ENCODE assay signal across 9 mouse cellular contexts in the genomic region with DNA sequence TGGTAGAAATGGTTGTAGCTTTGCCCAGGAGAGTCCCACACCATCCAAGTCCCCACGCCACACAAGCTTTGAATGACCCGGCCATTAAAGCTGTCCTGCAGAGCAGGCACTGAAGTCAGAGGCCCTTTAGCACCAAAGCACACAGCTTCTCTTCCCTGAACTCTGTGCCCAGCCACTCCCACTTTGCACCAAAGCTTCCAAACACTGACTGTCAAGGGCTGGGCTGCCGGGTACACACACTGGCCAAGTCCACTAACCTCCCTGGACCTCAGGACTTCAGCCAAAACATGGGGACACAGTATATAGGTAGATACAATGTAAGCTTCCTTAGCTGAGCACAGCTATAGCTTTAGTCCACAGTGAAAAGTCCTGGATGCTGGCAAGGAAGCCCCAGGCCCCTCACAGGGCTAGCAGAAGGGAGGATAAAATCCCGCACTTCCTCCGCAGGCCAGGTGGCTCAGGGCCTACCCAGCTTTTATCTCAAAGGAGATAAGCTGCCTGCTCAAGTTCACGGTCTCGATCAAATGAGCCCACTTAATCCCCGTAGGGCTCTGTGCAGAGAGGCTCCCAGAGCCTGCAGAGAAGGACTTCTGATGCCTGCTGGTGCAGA. TPM values are rescaled to one million over a fixed set of nuclear protein-coding genes. Genes with fewer than 3 reads are reported as not detected.
DNase-seq lines count a peak whose midpoint lies in the region; ATAC-seq lines count a peak whose summit lies in the region.
"Had no signal": no experiment of that assay in that cellular context is flagged by ENCODE, and none has a peak within 500 bp of the region (broad histone marks: within the 10 kb centered on the region; RNA-seq: fewer than 3 reads in every experiment).

No protein-coding gene starts in this region.

- 25% methylated on average over 8 of the region's 8 CpGs for WGBS in heart, embryonic 12.5 days
- WGBS in hindbrain, embryonic 14.5 days = 21% methylated on average over 8 of the region's 8 CpGs
- WGBS in midbrain, embryonic 14.5 days = 11% methylated on average over 8 of the region's 8 CpGs

- no peak overlapping the region; the same call in 1 of the 2 replicates for H3K27ac ChIP-seq in heart, embryonic 12.5 days (ENCODE audit: poor library complexity, severe bottlenecking)
- H3K27ac ChIP-seq in hindbrain, embryonic 14.5 days = peak overlapping the region; percentile 33
- peak overlapping the region; percentile 70 for H3K27ac ChIP-seq in midbrain, embryonic 14.5 days (replicated peaks; ENCODE audit: low read depth, low read length)

- no peaks in the 10 kb centered on the region for H3K36me3 ChIP-seq in heart, embryonic 12.5 days
- H3K36me3 ChIP-seq in hindbrain, embryonic 14.5 days (replicated peaks; ENCODE audit: control insufficient read depth, insufficient read depth) = no peaks in the 10 kb centered on the region
- no peaks in the 10 kb centered on the region for H3K36me3 ChIP-seq in midbrain, embryonic 14.5 days (ENCODE audit: control insufficient read depth, insufficient read depth, low read length)

- intact Hi-C loops in heart, postnatal 25 days (cut with DNase I) = no loop called here

- no peak for DNase-seq in heart, postnatal 25 days (ENCODE audit: low spot score)
- DNase-seq in adrenal gland, postnatal 25 days = peak; percentile 25
- no peak for DNase-seq in hindbrain, embryonic 14.5 days (ENCODE audit: low spot score)
- no peak for DNase-seq in midbrain, embryonic 14.5 days
- DNase-seq in left cerebral cortex, adult 11 months (ENCODE audit: low spot score) = no peak
- DNase-seq in testis, postnatal 10 days (ENCODE audit: low spot score) = no peak

- no peak overlapping the region for H3K4me2 ChIP-seq in heart, embryonic 12.5 days
- no peak overlapping the region for H3K4me2 ChIP-seq in hindbrain, embryonic 14.5 days (replicated peaks)
- H3K4me2 ChIP-seq in midbrain, embryonic 14.5 days (ENCODE audit: low read length) = peak overlapping the region; percentile 12; the same call in 1 of the 2 replicates

- H3K4me1 ChIP-seq in heart, embryonic 12.5 days (replicated peaks) = peaks cover 88% of the 10 kb centered on the region
- peaks cover 68% of the 10 kb centered on the region for H3K4me1 ChIP-seq in hindbrain, embryonic 14.5 days (replicated peaks; ENCODE audit: control insufficient read depth, insufficient read depth, low read length)
- H3K4me1 ChIP-seq in midbrain, embryonic 14.5 days (ENCODE audit: control insufficient read depth, insufficient read depth, low read length) = peaks cover 63% of the 10 kb centered on the region

- H3K27me3 ChIP-seq in heart, embryonic 12.5 days (replicated peaks) = no peaks in the 10 kb centered on the region
- no peaks in the 10 kb centered on the region for H3K27me3 ChIP-seq in hindbrain, embryonic 14.5 days (ENCODE audit: control insufficient read depth, insufficient read depth, low read length)
- H3K27me3 ChIP-seq in midbrain, embryonic 14.5 days (ENCODE audit: control insufficient read depth, insufficient read depth, low read length) = no peaks in the 10 kb centered on the region

- no peak for ATAC-seq in heart, embryonic 12.5 days (ENCODE audit: insufficient number of reproducible peaks, low FRiP score)
- ATAC-seq in hindbrain, embryonic 14.5 days (ENCODE audit: low FRiP score) = no peak
- no peak for ATAC-seq in midbrain, embryonic 14.5 days (ENCODE audit: low FRiP score, low TSS enrichment)
- no peak for ATAC-seq in activated CD4-positive, CD25-positive, alpha-beta regulatory T cell, adult 4 months
- ATAC-seq: CD4-positive, CD25-positive, alpha-beta regulatory T cell, adult 4 months had no signal

- H3K4me3 ChIP-seq in heart, embryonic 12.5 days = no peak overlapping the region
- no peak overlapping the region for H3K4me3 ChIP-seq in hindbrain, embryonic 14.5 days (replicated peaks; ENCODE audit: low read length)
- no peak overlapping the region for H3K4me3 ChIP-seq in midbrain, embryonic 14.5 days (replicated peaks; ENCODE audit: low read depth, low read length)

- H3K9ac ChIP-seq in heart, embryonic 12.5 days = peak overlapping the region; percentile 54; the same call in 1 of the 2 replicates
- peak overlapping the region; percentile 35 for H3K9ac ChIP-seq in hindbrain, embryonic 14.5 days
- H3K9ac ChIP-seq in midbrain, embryonic 14.5 days (replicated peaks; ENCODE audit: low read length) = peak overlapping the region; percentile 20; the same call in 1 of the 2 replicates

- H3K9me3 ChIP-seq in heart, embryonic 12.5 days (replicated peaks) = no peaks in the 10 kb centered on the region
- no peaks in the 10 kb centered on the region for H3K9me3 ChIP-seq in hindbrain, embryonic 14.5 days (ENCODE audit: control insufficient read depth, low read length)
- H3K9me3 ChIP-seq in midbrain, embryonic 14.5 days (ENCODE audit: control insufficient read depth, low read length) = no peaks in the 10 kb centered on the region

RNA-seq across cellular contexts. Expression of gene Ncor2, which starts 15.5 kb away (rescaled TPM):
- 17.0 and 18.6 TPM in 2 replicates for polyA plus RNA-seq in heart, embryonic 12.5 days (2016; fragmentation: Nextera tagmentation; extraction: Ambion mirVana)
- 10 to 100 TPM; 67.8 to 89.5 TPM for total RNA-seq in heart, postnatal 25 days (2021)
- total RNA-seq in adrenal gland, postnatal 25 days (2021) = 316 and 358 TPM in 2 replicates
- 26.0 and 27.4 TPM in 2 replicates for polyA plus RNA-seq in hindbrain, embryonic 14.5 days (2014; fragmentation: Nextera tagmentation; extraction: Ambion mirVana)
- 23.7 and 24.0 TPM in 2 replicates for polyA plus RNA-seq in midbrain, embryonic 14.5 days (2014; fragmentation: Nextera tagmentation; extraction: Ambion mirVana)
- polyA plus RNA-seq in activated CD4-positive, CD25-positive, alpha-beta regulatory T cell, adult 4 months (2017; shearing (Covaris generic)) = 1 to 10 TPM; 2.9 to 8.0 TPM
